8 mouse cellular contexts compared by ENCODE assay signal in the genomic region with DNA sequence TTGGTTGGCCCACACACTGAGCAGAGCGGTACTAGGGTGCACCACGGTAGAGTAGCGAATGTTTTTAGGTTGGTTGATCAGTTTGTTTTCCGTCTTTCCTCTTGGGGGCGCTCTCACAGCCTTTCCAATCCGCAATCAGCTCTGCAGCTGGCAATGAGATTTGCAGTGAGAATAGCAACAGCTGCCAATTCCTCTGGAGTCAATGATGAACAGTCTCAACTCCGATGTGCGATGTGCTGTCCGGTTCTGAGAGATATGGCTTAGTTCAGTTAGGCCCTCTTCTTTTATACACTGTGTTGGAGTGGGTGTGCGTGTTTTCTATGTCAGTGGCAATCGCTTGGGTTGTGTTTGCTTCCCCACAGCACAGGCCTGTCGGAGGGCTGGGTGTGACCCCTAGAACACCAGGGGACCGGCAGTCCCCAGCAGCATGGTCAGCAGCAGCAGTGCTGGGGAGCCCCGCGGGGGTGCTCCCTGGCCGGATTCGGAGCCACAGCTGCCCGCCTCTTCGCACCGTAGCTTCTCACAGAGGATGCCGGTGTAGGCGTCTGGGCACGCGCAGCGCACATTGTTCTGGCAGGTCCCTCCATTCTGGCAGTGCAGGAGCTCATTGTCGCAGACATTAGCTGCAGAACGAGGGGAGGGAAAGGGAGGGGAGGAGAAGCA.
A peak's percentile ranks its signal among the peaks of the same experiment; 100 is the strongest.
DNase-seq lines count a peak whose midpoint lies in the region; ATAC-seq lines count a peak whose summit lies in the region.

No protein-coding gene starts in this region.

- no peaks in the 10 kb centered on the region for H3K9me3 ChIP-seq in hindbrain, embryonic 16.5 days (ENCODE audit: control insufficient read depth, low read length)

- no peaks in the 10 kb centered on the region for H3K36me3 ChIP-seq in hindbrain, embryonic 16.5 days (ENCODE audit: control insufficient read depth, insufficient read depth, low read length)

- peak; percentile 92 for ATAC-seq in hindbrain, embryonic 16.5 days

- H3K9ac ChIP-seq in hindbrain, embryonic 16.5 days (ENCODE audit: low read depth, low read length): peak overlapping the region; percentile 72

- peak overlapping the region; percentile 93 for H3K27ac ChIP-seq in hindbrain, embryonic 16.5 days (ENCODE audit: low read depth, low read length)

- peak overlapping the region; percentile 47 for H3K4me3 ChIP-seq in hindbrain, embryonic 16.5 days (ENCODE audit: low read length)

- peaks cover 16% of the 10 kb centered on the region for H3K4me1 ChIP-seq in hindbrain, embryonic 16.5 days (ENCODE audit: control insufficient read depth, insufficient read depth, low read depth, low read length)

- WGBS in hindbrain, embryonic 16.5 days: under 1% methylated on average over 27 of the region's 27 CpGs

- peak overlapping the region; percentile 87 for H3K4me2 ChIP-seq in hindbrain, embryonic 16.5 days (ENCODE audit: low read length)

- H3K27me3 ChIP-seq in hindbrain, embryonic 16.5 days (replicated peaks; ENCODE audit: control insufficient read depth, insufficient read depth, low read length): no peaks in the 10 kb centered on the region

- DNase-seq in adrenal gland, adult (ENCODE audit: inconsistent age in 2 of 2, low spot score in 1 of 2): peak; percentile 9 to 49
- peak; percentile 33 for DNase-seq in cerebellum, adult 8-10 months
- peak; percentile 81 for DNase-seq in forelimb bud, embryonic 11.5 days (ENCODE audit: low read depth, low spot score)
- peak; percentile 77 to 82 for DNase-seq in layer of hippocampus, postnatal 36 days
- DNase-seq in lung, postnatal 36 days: peak; percentile 3
- DNase-seq in right cerebral cortex, adult 2 months (ENCODE audit: low spot score in 2 of 2): peak; percentile 79 to 80
- DNase-seq in spleen, postnatal 36 days (ENCODE audit: low spot score in 2 of 2): no peak

Comparison
In these comparisons a context has a peak if more than half of its experiments do, and no peak if none do; other contexts are left out.
1. DNase-seq: peak in adrenal gland, adult (2 of 2), cerebellum, adult 8-10 months (single experiment), forelimb bud, embryonic 11.5 days (single experiment), layer of hippocampus, postnatal 36 days (2 of 2), lung, postnatal 36 days (single experiment) and right cerebral cortex, adult 2 months (2 of 2); none in spleen, postnatal 36 days (0 of 2).